Comparison of ENCODE assay signal across 17 mouse cellular contexts in the genomic region with DNA sequence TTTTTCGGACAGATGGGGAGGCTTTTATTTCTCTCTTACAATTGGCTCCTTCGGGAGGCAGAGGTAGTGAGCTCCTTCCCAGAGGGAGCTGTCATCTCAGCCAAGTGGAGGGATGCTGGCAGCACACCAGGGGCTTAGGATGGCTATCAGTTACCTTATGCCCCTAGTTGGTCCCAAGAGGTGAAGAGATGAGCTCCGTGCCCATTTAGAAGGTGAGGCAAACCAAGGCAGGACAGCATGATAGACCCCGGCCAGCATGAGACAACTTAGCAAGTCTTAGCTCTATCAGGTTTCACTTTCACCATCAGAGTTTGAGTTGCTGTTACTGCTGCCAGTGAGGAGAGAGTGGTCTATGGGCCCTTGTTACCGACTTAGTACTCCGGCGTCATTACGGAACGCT. TPM values are rescaled to one million over a fixed set of nuclear protein-coding genes. Genes with fewer than 3 reads are reported as not detected.
DNase-seq lines count a peak whose midpoint lies in the region; ATAC-seq and TF ChIP-seq lines count a peak whose summit lies in the region.
"Had no signal": no experiment of that assay in that cellular context is flagged by ENCODE, and none has a peak within 500 bp of the region (broad histone marks: within the 10 kb centered on the region; RNA-seq: fewer than 3 reads in every experiment).

No protein-coding gene starts in this region.

- no peak overlapping the region for H3K9ac ChIP-seq in hindbrain, embryonic 11.5 days (ENCODE audit: low read depth, low read length)
- H3K9ac ChIP-seq in lung, embryonic 14.5 days, result no peak overlapping the region
- no peak overlapping the region for H3K9ac ChIP-seq in embryonic facial prominence, embryonic 15.5 days
- H3K9ac ChIP-seq: limb, embryonic 12.5 days; midbrain, embryonic 12.5 days; neural tube, embryonic 12.5 days had no signal

- ATAC-seq in hindbrain, embryonic 11.5 days (ENCODE audit: low FRiP score), result no peak
- no peak for ATAC-seq in lung, embryonic 14.5 days (ENCODE audit: insufficient read depth)
- no peak for ATAC-seq in embryonic facial prominence, embryonic 15.5 days (ENCODE audit: insufficient number of reproducible peaks, low FRiP score, low TSS enrichment, low read depth)
- ATAC-seq: CD4-positive, CD25-positive, alpha-beta regulatory T cell, adult 4 months had no signal

- peaks cover 44% of the 10 kb centered on the region for H3K4me1 ChIP-seq in hindbrain, embryonic 10.5 days (replicated peaks)
- no peaks in the 10 kb centered on the region for H3K4me1 ChIP-seq in hindbrain, embryonic 11.5 days (replicated peaks; ENCODE audit: control insufficient read depth, insufficient read depth, low read length)
- H3K4me1 ChIP-seq in lung, embryonic 14.5 days (ENCODE audit: insufficient read depth), result peaks cover 7% of the 10 kb centered on the region
- H3K4me1 ChIP-seq in lung, adult 2 months (ENCODE audit: control insufficient read depth, insufficient read depth, low read length), result peaks cover 3% of the 10 kb centered on the region; the same call in 1 of the 2 replicates
- peaks cover 2% of the 10 kb centered on the region for H3K4me1 ChIP-seq in cortical plate, adult 2 months (ENCODE audit: control insufficient read depth, insufficient read depth, low read length)
- peaks cover 44% of the 10 kb centered on the region for H3K4me1 ChIP-seq in embryonic facial prominence, embryonic 15.5 days

- H3K27ac ChIP-seq in hindbrain, embryonic 10.5 days, result peak overlapping the region; percentile 35; the same call in 1 of the 2 replicates
- no peak overlapping the region for H3K27ac ChIP-seq in hindbrain, embryonic 11.5 days (ENCODE audit: low read depth, low read length)
- H3K27ac ChIP-seq in lung, embryonic 14.5 days (ENCODE audit: low read depth), result peak overlapping the region; percentile 70
- H3K27ac ChIP-seq in cortical plate, adult 2 months (ENCODE audit: insufficient read depth, low read length), result 0 out of 2 replicates have a peak overlapping the region, but pooled peaks have one; percentile 14
- H3K27ac ChIP-seq in embryonic facial prominence, embryonic 15.5 days (replicated peaks), result 0 out of 2 replicates have a peak overlapping the region, but pooled peaks have one; percentile 1
- H3K27ac ChIP-seq: midbrain, embryonic 12.5 days; neural tube, embryonic 12.5 days had no signal

- no peak for TF ChIP-seq CTCF in lung, embryonic 14.5 days (IDR thresholded peaks at IDR 0.05; ENCODE audit: low read depth)
- no peak for TF ChIP-seq CTCF in lung, adult 2 months (IDR thresholded peaks at IDR 0.05; ENCODE audit: insufficient read depth, low read length)
- no peak for TF ChIP-seq CTCF in cortical plate, adult 2 months (IDR thresholded peaks at IDR 0.05; ENCODE audit: extremely low read depth, insufficient read depth, low read length)

- DNase-seq in hindbrain, embryonic 10.5 days (ENCODE audit: low spot score), result no peak
- no peak for DNase-seq in hindbrain, embryonic 11.5 days (ENCODE audit: low spot score)
- no peak for DNase-seq in lung, embryonic 14.5 days
- no peak for DNase-seq in lung, adult 2 months
- no peak for DNase-seq in urinary bladder, postnatal 25 days (ENCODE audit: low spot score)
- DNase-seq: cerebellum, adult 18-20 months; embryo, embryonic 11 days; layer of hippocampus, postnatal 36 days; lung, postnatal 10 days; retina, postnatal 1 day; thymus, postnatal 14 days had no signal

- H3K9me3 ChIP-seq in hindbrain, embryonic 10.5 days, result no peaks in the 10 kb centered on the region
- no peaks in the 10 kb centered on the region for H3K9me3 ChIP-seq in hindbrain, embryonic 11.5 days (ENCODE audit: control insufficient read depth, low read length)
- H3K9me3 ChIP-seq in lung, embryonic 14.5 days (ENCODE audit: low read depth, low read length), result no peaks in the 10 kb centered on the region
- H3K9me3 ChIP-seq in embryonic facial prominence, embryonic 15.5 days (replicated peaks), result no peaks in the 10 kb centered on the region
- H3K9me3 ChIP-seq: limb, embryonic 12.5 days; midbrain, embryonic 12.5 days; neural tube, embryonic 12.5 days had no signal

- peaks cover 26% of the 10 kb centered on the region; the same call in 1 of the 2 replicates for H3K27me3 ChIP-seq in hindbrain, embryonic 10.5 days (ENCODE audit: insufficient read depth, poor library complexity, severe bottlenecking)
- no peaks in the 10 kb centered on the region for H3K27me3 ChIP-seq in hindbrain, embryonic 11.5 days (ENCODE audit: control insufficient read depth, insufficient read depth, low read length)
- H3K27me3 ChIP-seq in lung, embryonic 14.5 days (ENCODE audit: insufficient read depth, low read length), result no peaks in the 10 kb centered on the region
- no peaks in the 10 kb centered on the region for H3K27me3 ChIP-seq in embryonic facial prominence, embryonic 15.5 days
- H3K27me3 ChIP-seq: limb, embryonic 12.5 days; neural tube, embryonic 12.5 days had no signal

- whole genome bisulfite sequencing in hindbrain, embryonic 10.5 days, result 65% methylated on average over 9 of the region's 9 CpGs
- 64% methylated on average over 9 of the region's 9 CpGs for WGBS in hindbrain, embryonic 11.5 days
- 82% methylated on average over 9 of the region's 9 CpGs for WGBS in lung, embryonic 14.5 days
- WGBS in lung, adult 2 months, result 66% methylated on average over 9 of the region's 9 CpGs
- 73% methylated on average over 9 of the region's 9 CpGs for WGBS in embryonic facial prominence, embryonic 15.5 days

- H3K4me2 ChIP-seq in hindbrain, embryonic 11.5 days (replicated peaks; ENCODE audit: low read depth, low read length), result no peak overlapping the region
- H3K4me2 ChIP-seq in lung, embryonic 14.5 days, result no peak overlapping the region
- H3K4me2 ChIP-seq in embryonic facial prominence, embryonic 15.5 days (replicated peaks), result no peak overlapping the region
- H3K4me2 ChIP-seq: limb, embryonic 12.5 days; midbrain, embryonic 12.5 days; neural tube, embryonic 12.5 days had no signal

- H3K36me3 ChIP-seq in hindbrain, embryonic 10.5 days, result 0 out of 2 replicates have a peak, but pooled peaks cover 2% of the 10 kb centered on the region
- no peaks in the 10 kb centered on the region for H3K36me3 ChIP-seq in hindbrain, embryonic 11.5 days (ENCODE audit: control insufficient read depth, insufficient read depth, low read length)
- H3K36me3 ChIP-seq in lung, embryonic 14.5 days (ENCODE audit: insufficient read depth), result no peaks in the 10 kb centered on the region
- H3K36me3 ChIP-seq in embryonic facial prominence, embryonic 15.5 days, result 0 out of 2 replicates have a peak, but pooled peaks cover 1% of the 10 kb centered on the region
- H3K36me3 ChIP-seq: midbrain, embryonic 12.5 days had no signal

- no peak for TF ChIP-seq POLR2A in lung, adult 2 months (IDR thresholded peaks at IDR 0.05; ENCODE audit: borderline replicate concordance, extremely low read depth, low read depth, low read length)
- TF ChIP-seq POLR2A in cortical plate, adult 2 months (IDR thresholded peaks at IDR 0.05; ENCODE audit: extremely low read depth, insufficient read depth, low read length), result no peak

- H3K4me3 ChIP-seq in hindbrain, embryonic 10.5 days, result no peak overlapping the region
- no peak overlapping the region for H3K4me3 ChIP-seq in hindbrain, embryonic 11.5 days (ENCODE audit: low read depth, low read length)
- H3K4me3 ChIP-seq in lung, embryonic 14.5 days (ENCODE audit: low read depth, low read length), result no peak overlapping the region
- H3K4me3 ChIP-seq in lung, adult 2 months (replicated peaks; ENCODE audit: extremely low read depth, low read depth, low read length), result no peak overlapping the region
- no peak overlapping the region for H3K4me3 ChIP-seq in cortical plate, adult 2 months (ENCODE audit: insufficient read depth, low read length)
- H3K4me3 ChIP-seq in embryonic facial prominence, embryonic 15.5 days (replicated peaks), result no peak overlapping the region
- H3K4me3 ChIP-seq: limb, embryonic 12.5 days; midbrain, embryonic 12.5 days; neural tube, embryonic 12.5 days had no signal

RNA-seq across cellular contexts. Expression of a gene that starts 25.8 kb away (rescaled TPM):
- polyA plus RNA-seq in hindbrain, embryonic 10.5 days (2016; fragmentation: Nextera tagmentation; extraction: Ambion mirVana), result 21.8 and 23.1 TPM in 2 replicates
- 22.5 and 29.3 TPM in 2 replicates for polyA plus RNA-seq in hindbrain, embryonic 11.5 days (2014; fragmentation: Nextera tagmentation; extraction: Ambion mirVana)
- 9.9 and 10.8 TPM in 2 replicates for polyA plus RNA-seq in lung, embryonic 14.5 days (2014; fragmentation: Nextera tagmentation; extraction: Ambion mirVana)
- 21.6 and 27.8 TPM in 2 replicates for polyA plus RNA-seq in lung, adult 2 months (2012; rRNA removed)
- polyA plus RNA-seq in cortical plate, adult 2 months (2012; rRNA removed), result 7.7 and 8.8 TPM in 2 replicates
- polyA plus RNA-seq in embryonic facial prominence, embryonic 15.5 days (2015; fragmentation: Nextera tagmentation; extraction: Ambion mirVana), result 49.9 and 50.0 TPM in 2 replicates
